Mouse (Mus musculus): ENCODE measurements around the gene Cers6. TPM values are rescaled to one million over a fixed set of nuclear protein-coding genes. Genes with fewer than 3 reads are reported as not detected.

The Cers6 gene
- total and polyA plus RNA-seq, 2 experiments: 3.9 to 16.0 TPM

DNA sequence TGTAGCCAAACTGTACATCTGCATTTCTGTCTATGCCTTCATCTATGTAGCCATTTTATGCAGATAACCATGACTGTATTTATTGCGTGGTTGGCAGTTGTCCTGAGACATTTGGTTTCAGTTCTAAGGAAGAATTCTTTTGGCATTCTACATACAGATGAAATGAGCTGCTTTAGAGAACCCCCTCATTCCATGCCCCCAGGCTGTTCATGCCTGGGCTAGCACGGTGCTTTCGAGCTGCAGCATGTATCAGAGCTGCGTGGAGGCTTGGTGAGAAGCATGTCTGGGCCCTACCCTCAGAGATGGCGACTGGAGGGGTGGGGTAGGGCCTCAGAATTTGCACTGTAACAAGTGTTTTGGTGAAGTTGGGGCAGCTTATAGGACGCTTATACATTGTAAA, 64.3 kb downstream of the Cers6 start:
- no peak for DNase-seq (ENCODE audit: extremely low read depth, low read depth, low spot score)
- TF ChIP-seq CTCF (IDR thresholded peaks at IDR 0.05; ENCODE audit: low read depth, low read length) (no peak), POLR2A (IDR thresholded peaks at IDR 0.05; ENCODE audit: extremely low read depth, insufficient read depth, low read length) (no peak)
- 97% methylated on average over 6 of the region's 6 CpGs for WGBS
- Histone ChIP-seq H3K4me1 (ENCODE audit: control insufficient read depth, insufficient read depth, low read length) (no peaks in the 10 kb centered on the region), H3K27ac (replicated peaks; ENCODE audit: insufficient read depth, low read depth, low read length) (no peak overlapping the region), H3K4me3 (ENCODE audit: insufficient read depth, low read depth, low read length) (no peak overlapping the region), H3K27me3 (ENCODE audit: control insufficient read depth, insufficient read depth, low read length) (no peaks in the 10 kb centered on the region), H3K79me2 (ENCODE audit: control insufficient read depth, insufficient read depth, low read length) (peaks cover 14% of the 10 kb centered on the region; the same call in 1 of the 2 replicates), H3K9ac (ENCODE audit: low read depth, low read length) (no peak overlapping the region), H3K36me3 (ENCODE audit: control insufficient read depth, insufficient read depth, low read length) (no peaks in the 10 kb centered on the region)

GRCm38 (mm10) chr2:68926913-68927790, 65.9 kb downstream of the Cers6 start:
- DNase-seq (ENCODE audit: extremely low read depth, low read depth, low spot score): no peak
- no peaks in the 10 kb centered on the region for H3K27me3 ChIP-seq (ENCODE audit: control insufficient read depth, insufficient read depth, low read length)
- no peak overlapping the region for H3K27ac ChIP-seq (replicated peaks; ENCODE audit: insufficient read depth, low read depth, low read length)

DNA sequence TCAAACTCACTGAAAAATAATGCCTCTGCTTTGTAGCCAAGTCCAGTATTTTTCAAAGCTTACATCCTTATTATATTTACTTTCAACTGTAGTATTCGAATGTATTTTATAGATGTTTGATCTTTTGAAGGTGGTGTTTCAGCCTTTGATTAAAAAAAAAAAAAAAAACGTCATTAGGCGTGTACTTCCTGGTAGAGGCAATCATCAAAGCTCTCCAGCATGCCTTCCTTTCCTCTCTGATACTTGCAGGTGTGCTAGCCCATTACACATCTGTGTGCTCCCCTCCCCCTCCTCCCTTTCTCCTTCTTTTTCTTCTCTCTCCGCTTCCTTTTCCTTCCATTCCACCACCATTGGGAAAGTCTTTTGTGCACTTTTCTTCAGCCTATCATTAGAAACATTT, 71.0 kb downstream of the Cers6 start:
- DNase-seq (ENCODE audit: extremely low read depth, low read depth, low spot score): no peak
- H3K27ac ChIP-seq (replicated peaks; ENCODE audit: insufficient read depth, low read depth, low read length): no peak overlapping the region
- H3K79me2 ChIP-seq (ENCODE audit: control insufficient read depth, insufficient read depth, low read length): peaks cover 7% of the 10 kb centered on the region; the same call in 1 of the 2 replicates
- no peaks in the 10 kb centered on the region for H3K36me3 ChIP-seq (ENCODE audit: control insufficient read depth, insufficient read depth, low read length)
- no peak overlapping the region for H3K4me3 ChIP-seq (ENCODE audit: insufficient read depth, low read depth, low read length)
- WGBS: 46% methylated on average over 4 of the region's 4 CpGs
- TF ChIP-seq CTCF (IDR thresholded peaks at IDR 0.05; ENCODE audit: low read depth, low read length) (no peak), POLR2A (IDR thresholded peaks at IDR 0.05; ENCODE audit: extremely low read depth, insufficient read depth, low read length) (no peak)
- no peaks in the 10 kb centered on the region for H3K27me3 ChIP-seq (ENCODE audit: control insufficient read depth, insufficient read depth, low read length)
- peaks cover 11% of the 10 kb centered on the region for H3K4me1 ChIP-seq (ENCODE audit: control insufficient read depth, insufficient read depth, low read length)
- no peak overlapping the region for H3K9ac ChIP-seq (ENCODE audit: low read depth, low read length)

More at GRCm38 (mm10) chr2:68926913-68927790, 65.9 kb downstream of the Cers6 start:
- Histone ChIP-seq H3K36me3 (ENCODE audit: control insufficient read depth, insufficient read depth, low read length) (no peaks in the 10 kb centered on the region), H3K9ac (ENCODE audit: low read depth, low read length) (no peak overlapping the region), H3K4me3 (ENCODE audit: insufficient read depth, low read depth, low read length) (no peak overlapping the region), H3K4me1 (ENCODE audit: control insufficient read depth, insufficient read depth, low read length) (no peaks in the 10 kb centered on the region; the same call in 1 of the 2 replicates), H3K79me2 (ENCODE audit: control insufficient read depth, insufficient read depth, low read length) (peaks cover 14% of the 10 kb centered on the region; the same call in 1 of the 2 replicates)
- 81% methylated on average over 10 of the region's 10 CpGs for WGBS
- TF ChIP-seq CTCF (IDR thresholded peaks at IDR 0.05; ENCODE audit: low read depth, low read length) (no peak), POLR2A (IDR thresholded peaks at IDR 0.05; ENCODE audit: extremely low read depth, insufficient read depth, low read length) (no peak)

DNA sequence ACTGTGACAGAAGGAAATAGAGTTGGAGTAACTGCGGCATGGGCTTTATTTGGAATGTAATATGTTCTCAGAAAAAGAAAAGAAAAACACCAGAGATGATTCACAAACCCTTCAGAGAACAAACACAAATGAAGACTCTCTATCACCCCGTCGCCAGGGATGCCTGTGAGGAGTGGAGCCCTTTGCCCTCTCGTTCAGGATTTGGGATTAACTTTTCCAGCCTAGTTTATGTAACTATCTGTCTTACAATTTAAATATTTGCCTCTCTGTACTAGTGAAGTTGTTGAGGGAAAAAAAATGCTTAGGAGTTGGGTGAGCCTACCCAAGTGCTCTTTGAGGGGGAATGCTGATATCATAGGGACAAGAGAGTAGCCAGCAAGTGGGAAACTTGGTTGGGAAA, 71.4 kb downstream of the Cers6 start:
- TF ChIP-seq POLR2A (IDR thresholded peaks at IDR 0.05; ENCODE audit: extremely low read depth, insufficient read depth, low read length) (no peak), CTCF (IDR thresholded peaks at IDR 0.05; ENCODE audit: low read depth, low read length) (no peak)
- WGBS: 17% methylated on average over 4 of the region's 4 CpGs
- H3K4me3 ChIP-seq (ENCODE audit: insufficient read depth, low read depth, low read length): no peak overlapping the region
- H3K9ac ChIP-seq (ENCODE audit: low read depth, low read length): no peak overlapping the region
- no peaks in the 10 kb centered on the region for H3K27me3 ChIP-seq (ENCODE audit: control insufficient read depth, insufficient read depth, low read length)
- peak overlapping the region; percentile 35; the same call in 1 of the 2 replicates for H3K27ac ChIP-seq (replicated peaks; ENCODE audit: insufficient read depth, low read depth, low read length)
- H3K4me1 ChIP-seq (ENCODE audit: control insufficient read depth, insufficient read depth, low read length): peaks cover 11% of the 10 kb centered on the region
- peaks cover 3% of the 10 kb centered on the region; the same call in 1 of the 2 replicates for H3K79me2 ChIP-seq (ENCODE audit: control insufficient read depth, insufficient read depth, low read length)
- no peaks in the 10 kb centered on the region for H3K36me3 ChIP-seq (ENCODE audit: control insufficient read depth, insufficient read depth, low read length)
- DNase-seq (ENCODE audit: extremely low read depth, low read depth, low spot score): peak; percentile 72

GRCm38 (mm10) chr2:68934651-68935050, 73.4 kb downstream of the Cers6 start:
- 26% methylated on average over 6 of the region's 6 CpGs for WGBS
- no peaks in the 10 kb centered on the region; the same call in 1 of the 2 replicates for H3K79me2 ChIP-seq (ENCODE audit: control insufficient read depth, insufficient read depth, low read length)
- H3K9ac ChIP-seq (ENCODE audit: low read depth, low read length): no peak overlapping the region
- peaks cover 11% of the 10 kb centered on the region for H3K4me1 ChIP-seq (ENCODE audit: control insufficient read depth, insufficient read depth, low read length)
- TF ChIP-seq CTCF (IDR thresholded peaks at IDR 0.05; ENCODE audit: low read depth, low read length) (no peak), POLR2A (IDR thresholded peaks at IDR 0.05; ENCODE audit: extremely low read depth, insufficient read depth, low read length) (no peak)
- DNase-seq (ENCODE audit: extremely low read depth, low read depth, low spot score): no peak
- H3K27ac ChIP-seq (replicated peaks; ENCODE audit: insufficient read depth, low read depth, low read length): no peak overlapping the region
- H3K4me3 ChIP-seq (ENCODE audit: insufficient read depth, low read depth, low read length): no peak overlapping the region
- H3K36me3 ChIP-seq (ENCODE audit: control insufficient read depth, insufficient read depth, low read length): no peaks in the 10 kb centered on the region
- H3K27me3 ChIP-seq (ENCODE audit: control insufficient read depth, insufficient read depth, low read length): no peaks in the 10 kb centered on the region

Measured in liver, adult 2 months (tissue).